Mouse (Mus musculus): ENCODE results near the gene Ndufab1.

Gene Ndufab1

DNA sequence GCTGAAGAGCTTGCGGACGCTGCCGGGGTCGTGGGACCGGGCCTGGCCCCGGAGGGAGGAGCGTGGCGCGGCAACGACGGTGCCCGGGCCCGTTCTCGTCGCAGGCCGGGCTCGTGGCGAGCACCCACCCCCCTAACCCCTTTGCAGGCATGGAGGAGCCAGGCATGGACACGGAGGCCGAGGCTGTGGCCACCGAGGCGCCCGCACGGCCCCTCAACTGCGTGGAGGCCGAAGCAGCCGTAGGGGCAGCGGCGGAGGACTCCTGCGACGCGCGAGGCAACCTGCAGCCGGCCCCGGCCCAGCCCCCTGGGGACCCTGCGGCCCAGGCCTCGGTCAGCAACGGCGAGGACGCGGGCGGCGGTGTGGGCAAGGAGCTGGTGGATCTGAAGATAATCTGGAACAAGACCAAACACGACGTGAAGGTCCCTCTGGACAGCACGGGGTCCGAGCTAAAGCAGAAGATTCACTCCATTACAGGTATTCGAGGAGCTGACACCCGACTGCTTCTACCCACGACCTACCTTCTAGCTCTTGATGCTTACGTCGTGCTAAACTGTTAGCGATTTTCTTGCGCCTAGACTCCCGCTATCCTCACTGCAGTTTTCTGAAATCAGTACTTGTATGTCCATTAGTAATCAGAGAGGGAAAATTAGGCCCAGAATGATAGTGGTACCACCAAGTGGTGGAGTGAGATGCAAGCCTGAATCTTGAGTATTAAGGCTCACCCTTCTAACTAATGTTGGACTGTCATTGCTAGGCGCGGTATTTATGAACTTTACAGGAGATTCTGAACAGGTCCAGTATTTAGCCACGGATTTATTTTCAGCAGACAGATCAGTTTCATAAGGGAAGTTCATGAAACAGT lies 33.9 kb downstream of the Ndufab1 start:
- DNase-seq: peak in 1 of 2 experiments; percentile 51

GRCm38 (mm10) chr7:122066945-122067516 lies 34.7 kb downstream of the Ndufab1 start, which contains the start of the genes Ubfd1 and Ears2:
Ubfd1 (plus strand) TSS chr7:122067175.
Ears2 (minus strand) TSS chr7:122067263.
- peak; percentile 99 for DNase-seq

- DNase-seq: peak in 1 of 2 experiments; percentile 15
Measured at GRCm38 (mm10) chr7:122066102-122066944, 35.4 kb downstream of the Ndufab1 start.

DNA sequence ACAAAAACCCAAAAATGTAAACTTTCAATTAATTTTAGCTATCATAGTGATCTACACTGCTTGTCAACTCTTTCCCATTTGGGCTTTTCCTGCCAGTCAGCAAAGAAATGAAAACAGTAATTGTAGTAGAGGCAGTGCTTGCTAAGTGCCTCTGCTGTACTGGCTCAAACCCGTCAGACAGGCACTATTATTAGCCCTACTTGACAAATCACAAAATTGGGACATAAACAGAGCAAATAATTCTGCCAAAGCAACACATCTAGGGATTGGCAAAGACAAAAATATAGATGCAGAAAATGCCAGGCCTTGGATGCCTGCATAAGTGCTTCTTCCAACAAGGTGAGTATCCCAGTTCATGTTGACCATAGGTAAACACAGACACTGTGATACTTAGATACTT lies 36.0 kb downstream of the Ndufab1 start:
- no peak for DNase-seq

GRCm38 (mm10) chr7:122056633-122057032 lies 45.1 kb downstream of the Ndufab1 start:
- no peak for DNase-seq

- DNase-seq: no peak
Measured at GRCm38 (mm10) chr7:122050834-122051233, 50.9 kb downstream of the Ndufab1 start.

DNA sequence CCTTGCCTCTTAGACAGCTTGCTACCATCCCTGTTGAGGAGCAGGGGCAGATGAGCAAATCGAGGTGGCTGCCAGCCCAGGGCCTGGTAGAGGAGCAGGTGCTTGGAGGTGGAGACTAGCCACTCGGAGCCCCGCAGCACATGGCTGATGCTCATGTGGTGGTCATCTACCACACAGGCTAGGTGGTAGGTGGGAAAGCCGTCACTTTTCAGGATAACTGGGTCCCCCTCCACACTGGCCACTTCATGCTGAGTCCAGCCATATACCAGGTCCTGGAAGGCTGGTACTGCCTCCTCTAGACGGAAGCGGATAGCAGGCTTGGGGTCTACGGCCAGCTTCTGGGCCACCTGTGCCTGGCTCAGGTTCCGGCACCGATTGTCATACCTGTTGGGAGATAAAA lies 53.5 kb downstream of the Ndufab1 start:
- DNase-seq: no peak

- DNase-seq: no peak
Measured at GRCm38 (mm10) chr7:122046813-122047212, 54.9 kb downstream of the Ndufab1 start.

DNA sequence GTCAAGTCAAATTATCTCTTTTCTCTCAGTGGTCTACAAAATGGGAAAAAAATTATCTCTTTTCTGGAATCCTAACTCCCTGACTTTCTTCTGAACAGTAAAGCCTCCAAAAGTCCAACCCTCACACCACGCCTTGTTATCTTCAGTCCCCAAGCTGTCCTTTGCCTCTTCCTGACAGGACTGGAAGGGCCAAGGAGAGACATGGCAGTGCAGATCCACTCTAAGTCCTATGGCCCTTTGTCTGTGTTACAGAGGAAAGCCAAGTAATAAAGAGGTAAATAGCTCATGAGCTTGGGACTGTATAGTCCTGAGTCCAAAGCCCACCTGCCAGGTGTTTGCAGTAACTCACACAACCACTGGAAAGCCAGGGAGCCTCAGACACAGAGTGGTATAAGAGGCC lies 56.0 kb downstream of the Ndufab1 start:
- DNase-seq: no peak

DNA sequence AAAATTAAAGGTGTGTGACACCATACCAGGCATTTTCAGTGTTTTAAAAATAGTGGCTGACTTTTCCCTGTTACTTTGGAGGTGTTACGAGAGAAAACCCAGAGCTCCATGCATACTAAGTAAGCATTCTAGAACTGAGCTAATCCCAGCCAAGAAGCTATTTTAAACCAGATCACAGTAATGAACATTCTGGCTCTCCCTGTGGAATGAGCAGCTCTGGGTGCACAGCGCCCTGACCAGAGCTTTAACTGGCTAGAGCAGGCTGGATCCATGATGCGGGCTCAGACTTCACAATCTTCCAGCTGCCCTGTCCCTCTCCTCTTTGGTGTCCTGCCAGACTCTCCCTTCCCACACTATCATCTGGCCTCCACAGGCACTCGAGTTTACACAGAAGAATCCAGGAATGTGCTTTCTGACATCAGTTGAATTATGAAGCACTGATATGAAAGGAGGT lies 56.5 kb downstream of the Ndufab1 start:
- no peak for DNase-seq

DNA sequence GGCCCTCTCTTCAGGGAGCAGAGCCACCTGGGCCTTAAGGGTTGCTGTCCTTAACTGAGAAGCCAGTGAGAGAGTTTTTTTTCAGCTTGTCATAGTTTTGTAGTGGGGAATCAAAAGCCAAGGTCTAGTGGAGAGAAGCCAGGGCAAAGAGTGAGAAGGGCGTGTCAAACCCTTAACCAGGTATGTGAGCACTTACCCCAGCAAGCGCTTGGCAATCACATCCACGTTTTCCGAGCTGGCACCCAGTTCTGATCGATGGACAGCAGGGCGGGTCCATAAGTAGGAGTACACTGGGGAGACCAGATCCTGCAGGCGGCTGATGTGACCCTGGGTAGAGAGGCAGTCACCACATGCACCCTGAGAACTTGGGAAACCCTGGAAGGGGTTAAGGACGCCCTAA lies 57.6 kb downstream of the Ndufab1 start:
- DNase-seq: no peak

All from cerebellum, postnatal 14 days (tissue).